Mouse (Mus musculus): ENCODE results near the gene Ccdc63.

The Ccdc63 gene

GRCm38 (mm10) chr5:122083282-122083681, 57.3 kb downstream of the Ccdc63 start:
- DNase-seq (ENCODE audit: low spot score): no peak

DNA sequence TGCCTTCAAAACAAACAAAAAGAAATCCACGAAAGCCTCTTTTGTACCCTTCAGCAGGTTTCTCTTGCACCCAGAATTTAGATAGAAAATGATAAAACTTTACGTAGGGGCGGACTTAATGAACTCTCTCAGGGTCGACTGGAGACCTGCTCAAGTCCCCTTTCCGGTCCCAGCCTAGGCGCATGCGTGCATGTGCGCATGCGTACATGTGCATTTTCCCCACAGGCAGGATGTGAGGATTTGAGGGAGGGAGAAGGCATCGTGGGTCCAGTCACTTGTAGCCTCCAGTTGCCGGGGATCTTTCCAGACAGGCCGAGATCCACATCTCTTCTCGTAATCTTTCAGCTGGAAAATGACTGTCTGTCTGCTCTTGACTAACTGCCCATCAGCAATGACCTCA, 59.2 kb downstream of the Ccdc63 start:
- no peak for DNase-seq (ENCODE audit: low spot score)

GRCm38 (mm10) chr5:122080930-122081329, 59.7 kb downstream of the Ccdc63 start:
- no peak for DNase-seq (ENCODE audit: low spot score)

- DNase-seq (ENCODE audit: low spot score): no peak
Measured at GRCm38 (mm10) chr5:122079796-122080195, 60.8 kb downstream of the Ccdc63 start.

DNA sequence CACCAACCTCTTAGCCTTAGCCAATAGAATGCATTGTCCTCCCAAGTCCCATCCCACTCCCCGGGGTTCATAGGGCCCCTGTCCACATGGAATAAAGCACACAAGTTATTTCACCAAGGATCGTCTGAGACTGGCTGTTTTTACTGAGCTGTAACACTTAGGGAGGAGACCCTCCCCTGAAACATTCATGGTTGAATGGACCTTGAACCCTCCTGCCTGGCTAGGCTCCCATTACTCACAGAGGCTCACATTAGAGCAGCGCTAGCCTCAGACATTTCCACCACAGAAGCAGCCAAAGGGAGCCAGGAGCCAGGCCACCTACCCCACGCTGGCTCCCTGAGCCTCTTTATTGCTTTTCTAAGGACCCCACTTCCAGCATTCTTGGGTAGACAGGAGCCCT, 63.4 kb downstream of the Ccdc63 start:
- no peak for DNase-seq (ENCODE audit: low spot score)

DNA sequence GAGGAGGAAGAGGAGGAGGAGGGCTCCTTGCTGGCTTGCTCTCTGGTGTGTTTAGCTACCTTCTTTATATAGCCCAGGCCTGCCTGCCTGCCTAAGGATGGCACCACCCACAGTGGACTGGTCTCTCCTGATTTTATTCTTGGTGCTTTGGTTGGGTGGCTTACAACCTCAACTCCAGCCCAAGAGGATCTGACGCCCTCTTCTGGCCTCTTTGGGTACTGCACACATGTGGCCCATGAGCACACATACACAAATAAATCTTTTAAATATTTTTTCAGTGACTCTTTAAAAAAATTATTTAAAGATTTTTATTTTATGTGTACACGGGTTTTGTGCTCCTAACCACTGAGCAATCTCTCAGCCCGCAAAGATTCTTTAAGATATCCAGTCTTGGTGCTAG, 64.9 kb downstream of the Ccdc63 start:
- DNase-seq (ENCODE audit: low spot score): no peak

- no peak for DNase-seq (ENCODE audit: low spot score)
Measured at GRCm38 (mm10) chr5:122071997-122072396, 68.6 kb downstream of the Ccdc63 start.

DNA sequence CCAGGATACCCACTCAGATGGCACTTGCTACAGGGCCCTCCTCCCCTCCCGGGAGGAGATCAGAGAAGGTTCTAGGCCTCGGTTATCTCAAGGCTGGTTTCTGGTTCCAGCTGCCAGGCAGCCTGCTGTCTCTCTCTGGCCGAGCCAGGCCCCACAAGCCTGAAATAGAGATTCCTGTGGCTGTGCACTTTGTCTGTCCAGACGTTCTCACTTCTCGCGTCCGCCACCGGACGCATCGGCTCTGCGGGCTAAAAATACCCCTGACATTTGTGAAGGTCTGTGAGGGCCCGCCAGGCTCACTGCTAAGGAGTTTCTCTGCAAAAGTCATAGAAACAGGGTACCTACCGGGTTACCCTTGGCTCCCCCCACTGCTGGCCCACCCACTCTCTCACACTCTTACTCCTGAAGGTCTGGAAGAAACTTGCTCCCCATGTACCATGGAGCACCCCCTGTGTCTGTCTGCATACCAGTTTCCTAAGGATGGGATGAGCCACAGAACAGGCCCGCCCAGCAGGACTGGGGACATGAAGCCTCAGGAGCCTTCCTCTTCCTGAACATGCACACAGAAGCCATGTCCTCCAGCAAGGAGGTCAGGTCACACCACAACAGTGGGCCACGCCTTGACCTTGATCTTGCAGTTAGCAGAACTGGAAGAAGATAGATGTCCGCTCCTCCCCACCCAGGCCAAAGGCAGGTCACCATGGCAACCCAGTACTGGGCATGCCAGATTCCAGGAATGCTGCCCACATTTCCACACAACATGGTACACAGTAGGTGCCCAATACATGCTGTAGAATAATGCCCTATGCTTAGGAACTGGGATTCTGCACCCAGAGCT, 69.4 kb downstream of the Ccdc63 start:
- no peak for DNase-seq (ENCODE audit: low spot score)

DNA sequence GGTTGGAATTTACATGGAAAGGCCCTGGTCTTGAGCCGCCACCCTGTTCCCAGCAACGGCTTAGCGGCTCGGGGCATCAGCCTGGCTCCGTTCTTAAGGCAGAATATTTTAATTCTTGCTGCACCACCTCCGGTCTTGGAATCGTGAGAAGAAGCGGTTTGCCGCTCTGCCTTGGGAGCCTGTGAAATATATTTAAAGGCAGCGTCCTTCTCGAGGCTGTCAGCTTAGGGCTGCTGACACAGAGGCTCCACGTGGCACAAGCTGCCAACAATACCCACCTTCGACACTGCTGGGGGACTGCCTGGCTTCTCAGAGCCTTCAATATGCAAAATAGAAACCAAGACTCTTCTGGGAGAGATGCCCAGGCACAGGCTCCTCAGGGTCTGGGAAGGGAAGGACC, 72.1 kb downstream of the Ccdc63 start:
- DNase-seq (ENCODE audit: low spot score): no peak

DNA sequence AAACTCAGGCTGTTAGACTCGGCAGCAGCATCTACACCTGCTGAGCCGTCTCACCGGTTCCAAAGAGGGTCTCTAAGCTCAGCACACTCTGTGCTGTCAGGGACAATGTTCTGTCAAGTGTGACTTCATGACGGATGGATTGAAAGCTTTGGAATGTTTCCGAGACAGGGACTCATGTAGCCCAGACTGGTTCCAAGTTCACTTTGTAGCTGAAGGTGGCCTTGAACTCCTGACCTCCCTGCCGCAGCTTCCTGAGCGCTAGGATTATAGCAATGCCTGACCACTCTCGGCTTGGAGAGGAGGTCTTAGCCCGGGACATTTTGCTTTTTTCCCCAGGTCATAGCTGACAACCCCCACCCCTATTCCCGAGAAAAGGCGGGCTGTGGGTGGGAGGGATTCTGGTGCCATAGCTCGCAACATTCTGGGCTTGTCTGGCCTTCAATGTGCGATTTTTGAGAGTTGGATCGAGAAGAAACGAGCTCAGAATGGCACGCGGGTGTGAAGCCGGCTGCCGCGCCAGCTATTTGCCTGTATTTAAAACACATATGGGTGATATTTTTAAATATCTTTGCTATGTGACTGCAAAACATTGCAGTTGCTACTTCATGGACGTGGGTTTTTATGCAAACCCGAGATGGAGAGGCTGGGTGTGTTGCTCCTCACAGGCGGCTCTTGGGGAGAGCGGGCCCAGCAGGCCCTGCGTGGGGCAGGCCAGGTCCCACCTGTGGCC, 77.3 kb downstream of the Ccdc63 start:
- DNase-seq (ENCODE audit: low spot score): no peak

DNA sequence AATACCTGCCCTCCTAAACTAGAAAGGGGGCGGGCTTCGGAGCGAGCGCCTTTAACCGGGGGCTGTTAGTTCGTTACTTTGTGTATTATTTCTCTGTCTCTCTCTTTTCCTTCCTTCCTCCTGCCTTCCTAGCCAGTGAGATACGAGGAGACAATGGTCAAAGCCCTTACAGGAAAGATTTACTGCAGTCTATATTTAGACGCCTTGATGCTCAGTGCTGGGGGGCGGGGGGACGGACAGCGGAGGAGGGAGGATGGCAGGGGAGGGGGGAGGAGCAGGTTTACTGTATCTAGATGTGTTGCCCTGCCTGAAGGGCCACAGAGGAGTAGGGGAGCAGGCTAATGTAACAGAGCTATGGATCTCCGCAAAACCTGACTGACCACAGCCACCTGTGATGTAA, 78.1 kb downstream of the Ccdc63 start:
- no peak for DNase-seq (ENCODE audit: low spot score)

DNA sequence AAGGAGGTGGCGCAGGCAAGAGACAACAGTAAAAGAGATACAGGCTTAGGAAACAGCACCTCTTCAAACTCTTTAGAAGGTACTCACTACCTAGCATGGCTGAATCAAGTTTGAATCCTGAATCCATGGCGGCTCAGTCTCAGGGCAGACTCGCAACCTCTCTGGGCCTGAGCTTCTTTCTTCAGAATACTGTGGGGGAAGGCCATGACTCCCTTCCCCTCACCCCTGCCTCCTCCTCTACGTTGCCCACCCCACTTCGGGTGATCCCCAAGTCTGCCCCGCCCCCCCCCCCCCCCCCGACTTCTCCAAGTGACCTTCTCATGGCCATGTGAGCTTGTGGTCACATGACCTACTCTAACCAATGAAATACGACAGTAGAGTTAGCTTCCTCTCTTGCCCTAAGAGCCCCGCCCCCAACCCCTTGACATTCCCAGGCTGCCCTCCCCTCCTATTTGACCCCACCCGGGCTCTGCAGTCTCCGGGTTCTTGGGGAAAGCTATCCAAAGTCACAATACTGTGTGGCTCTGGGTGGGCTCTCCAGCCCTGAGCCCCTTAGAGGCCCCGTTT, 79.8 kb downstream of the Ccdc63 start:
- DNase-seq (ENCODE audit: low spot score): no peak

GRCm38 (mm10) chr5:122059060-122060017, 81.3 kb downstream of the Ccdc63 start:
- DNase-seq (ENCODE audit: low spot score): peak; percentile 34

Data from adipocyte (in vitro differentiated cells).